Mouse (Mus musculus) cerebellum, adult 11 months (tissue): ENCODE measurements at regions not wholly inside any gene's neighbourhood (a gene's known extent, or its start where the extent isn't known, plus 50 kb on each side); places are given as distances from the start of the nearest gene placed in this dataset.

Experiments
- DNase-seq: peaks from one replicate; pipeline ENCODE4 v3.0.0; 2022

DNA sequence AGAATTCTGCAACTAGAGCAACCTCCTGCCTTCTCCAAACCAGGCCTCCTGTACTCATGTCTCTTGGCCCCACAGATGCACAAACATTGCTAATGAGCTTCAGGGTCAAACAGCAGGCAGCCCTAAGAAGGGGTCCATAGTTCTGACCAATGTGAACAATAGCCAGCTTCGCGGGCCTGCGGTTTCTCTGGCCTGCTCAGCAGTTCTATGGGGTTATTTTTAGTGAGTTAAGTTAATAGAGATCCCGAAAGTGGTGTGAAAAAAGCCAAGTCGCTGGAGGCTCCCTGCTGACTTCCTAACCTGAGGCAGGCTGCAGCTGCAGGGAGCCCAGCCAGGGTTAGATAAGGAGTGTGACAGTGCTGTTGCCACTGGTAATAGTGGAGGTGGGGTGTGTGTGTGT, 106.6 kb downstream of the Pdcd6ip start:
- DNase-seq = no peak

DNA sequence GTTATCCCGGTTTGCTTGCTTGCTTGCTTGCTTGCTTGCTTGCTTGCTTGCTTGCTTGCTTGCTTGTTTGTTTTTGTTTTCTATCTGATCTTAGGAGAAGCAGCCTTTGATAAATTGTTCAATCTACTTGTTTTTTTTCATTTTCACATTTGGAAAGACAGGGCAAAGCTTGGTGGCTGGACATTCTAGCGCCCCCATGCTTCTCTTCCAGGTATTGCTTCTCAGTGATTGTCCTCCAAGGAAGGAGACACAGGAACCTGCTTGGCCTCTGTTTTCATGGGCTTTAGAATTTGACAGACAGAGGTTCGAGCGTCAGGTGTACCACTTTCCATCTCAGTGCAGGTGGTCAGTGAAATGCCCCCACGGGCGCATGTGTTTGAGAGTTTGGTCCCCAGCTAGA, 120.8 kb downstream of the Pdcd6ip start:
- no peak for DNase-seq

- no peak for DNase-seq
These were observed 121.6 kb downstream of the Pdcd6ip start for GRCm38 (mm10) chr9:113586477-113586876.

GRCm38 (mm10) chr9:113578221-113578620, 129.8 kb downstream of the Pdcd6ip start:
- no peak for DNase-seq

DNA sequence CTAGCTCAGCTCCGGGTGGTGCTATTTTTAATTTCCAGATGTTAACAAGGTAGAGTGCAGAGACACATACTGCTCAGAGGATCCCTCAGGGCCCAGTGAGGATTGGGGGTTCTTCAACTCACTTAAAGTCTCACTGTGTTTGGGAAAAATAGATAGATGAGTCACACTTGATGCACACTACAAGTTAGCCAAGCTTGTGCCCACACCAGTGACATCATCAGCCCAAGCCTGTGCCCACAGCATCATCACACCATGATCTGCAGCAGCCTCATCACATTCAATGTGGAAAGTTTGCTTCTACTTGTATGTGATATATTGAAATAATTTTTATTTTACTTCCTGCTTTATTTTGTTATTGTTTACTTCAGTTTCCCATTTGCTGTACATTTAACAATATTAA, 139.2 kb downstream of the Pdcd6ip start:
- no peak for DNase-seq

DNA sequence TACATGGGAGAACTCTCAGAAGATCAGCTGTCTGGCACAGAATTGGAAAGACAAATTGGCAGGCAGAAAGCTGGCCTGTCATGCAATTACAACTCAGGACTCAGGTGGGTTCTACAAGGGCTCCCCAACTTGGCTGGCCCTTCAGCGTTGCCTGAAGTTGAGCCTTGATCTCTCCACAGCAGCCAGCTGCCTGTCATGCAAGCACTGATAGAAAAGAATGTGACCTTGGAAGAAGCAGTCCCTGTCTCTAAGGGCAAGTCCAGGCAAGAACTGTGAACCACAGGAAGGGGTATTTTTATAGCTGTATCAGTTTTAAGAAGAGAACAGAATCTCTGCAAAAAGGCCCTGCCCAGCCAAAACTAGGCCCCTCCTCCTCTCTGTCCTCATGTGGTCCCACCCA, 140.4 kb downstream of the Pdcd6ip start:
- DNase-seq = no peak

DNA sequence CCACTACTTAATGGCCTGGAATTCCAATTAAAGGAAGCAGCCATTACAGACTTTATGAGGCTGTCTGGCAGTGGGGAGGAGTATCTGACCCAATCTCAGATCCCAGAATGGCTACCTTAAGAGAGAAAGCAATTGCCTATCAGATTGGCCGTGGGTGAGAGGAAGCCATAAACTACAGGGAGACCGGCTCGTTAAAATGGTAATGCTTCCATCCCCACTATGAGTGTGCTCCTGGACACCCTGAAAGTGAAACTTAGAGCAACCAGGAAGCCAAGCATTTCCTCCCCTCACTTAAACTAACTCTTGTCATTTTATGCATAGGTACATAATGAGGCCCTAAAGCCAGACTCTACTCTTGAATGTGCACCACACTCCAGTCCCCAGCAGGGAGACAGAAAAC, 141.4 kb downstream of the Pdcd6ip start:
- no peak for DNase-seq

GRCm38 (mm10) chr9:113553911-113554310, 154.1 kb downstream of the Pdcd6ip start:
- no peak for DNase-seq

DNA sequence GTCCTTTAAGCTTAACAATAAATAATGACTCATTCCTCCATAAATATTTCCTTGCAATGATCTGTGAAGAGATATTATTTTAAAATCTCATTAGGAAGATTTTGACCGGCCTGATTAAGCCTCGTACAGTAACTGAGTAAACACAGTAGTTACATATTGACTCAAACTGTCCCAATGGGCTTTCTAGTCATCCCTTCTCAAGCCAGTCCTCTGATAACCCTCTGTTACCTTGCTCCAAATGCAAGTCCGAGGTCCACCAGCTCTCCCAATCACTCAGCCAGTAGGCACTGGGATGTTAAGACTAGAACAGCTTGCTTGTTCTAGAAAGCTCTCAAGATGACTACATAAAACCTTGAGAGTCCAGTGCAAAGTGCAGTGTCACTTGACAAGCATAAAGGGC, 160.6 kb downstream of the Pdcd6ip start:
- no peak for DNase-seq

DNA sequence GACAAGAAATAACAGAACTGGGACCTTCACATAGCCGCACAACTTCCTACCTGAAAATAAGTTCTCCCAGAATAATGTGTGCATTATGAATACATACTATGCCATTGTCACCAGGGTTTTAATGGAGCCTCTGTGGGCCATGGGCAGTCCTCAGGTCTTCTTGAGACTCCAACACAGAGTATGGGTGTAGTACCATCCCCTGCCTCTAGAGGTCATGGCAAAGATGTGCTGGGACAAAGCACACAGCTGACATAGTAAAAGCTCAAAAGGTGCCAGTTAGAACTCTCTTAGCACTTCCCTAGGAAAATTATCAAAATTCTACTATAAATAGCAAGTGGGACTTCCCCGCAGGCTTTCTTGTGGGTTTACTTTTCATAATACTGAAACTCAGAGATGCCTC, 179.5 kb downstream of the Pdcd6ip start:
- peak; percentile 18 for DNase-seq

DNA sequence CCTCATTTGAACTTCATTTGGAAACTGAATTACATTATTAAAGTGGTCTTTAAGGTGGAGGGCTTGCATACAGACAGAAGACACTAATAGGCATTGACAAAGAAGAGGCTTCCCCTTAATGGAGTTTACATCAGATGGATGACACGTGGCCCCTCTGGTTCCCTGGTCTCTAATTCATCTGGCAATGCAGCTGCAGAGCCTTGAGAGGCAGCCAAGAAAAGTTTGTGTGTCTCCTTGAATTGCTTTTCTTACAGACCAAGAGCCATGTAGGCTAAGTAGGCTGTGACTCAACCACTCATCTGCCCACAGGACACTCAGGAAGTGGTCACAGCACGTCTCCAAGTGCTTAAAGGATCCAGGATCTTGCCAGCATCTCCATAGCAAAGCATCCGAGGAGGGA, 183.8 kb downstream of the Pdcd6ip start:
- no peak for DNase-seq

- no peak for DNase-seq
These were observed 184.9 kb downstream of the Pdcd6ip start for GRCm38 (mm10) chr9:113523173-113523572.

- DNase-seq = no peak
These were observed 188.3 kb downstream of the Pdcd6ip start for GRCm38 (mm10) chr9:113519727-113520126.

DNA sequence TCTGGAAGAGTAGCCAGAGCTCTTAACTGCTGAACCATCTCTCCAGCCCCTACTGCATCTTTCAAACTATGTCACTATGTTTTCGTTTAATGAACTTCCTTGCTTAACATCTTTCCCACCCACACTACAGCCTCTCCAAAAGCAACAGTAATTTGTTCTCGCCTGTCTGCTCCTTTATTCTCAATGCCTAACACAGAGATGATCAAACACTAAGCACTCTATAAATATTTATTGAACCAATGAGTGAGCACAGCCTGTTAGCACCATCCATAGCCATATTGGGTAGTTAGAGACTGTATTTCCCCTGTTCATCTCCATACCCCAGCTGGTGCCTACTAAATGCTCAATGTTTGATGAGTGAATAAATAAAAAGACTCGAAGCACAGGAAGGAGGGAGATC, 189.6 kb downstream of the Pdcd6ip start:
- DNase-seq = no peak

DNA sequence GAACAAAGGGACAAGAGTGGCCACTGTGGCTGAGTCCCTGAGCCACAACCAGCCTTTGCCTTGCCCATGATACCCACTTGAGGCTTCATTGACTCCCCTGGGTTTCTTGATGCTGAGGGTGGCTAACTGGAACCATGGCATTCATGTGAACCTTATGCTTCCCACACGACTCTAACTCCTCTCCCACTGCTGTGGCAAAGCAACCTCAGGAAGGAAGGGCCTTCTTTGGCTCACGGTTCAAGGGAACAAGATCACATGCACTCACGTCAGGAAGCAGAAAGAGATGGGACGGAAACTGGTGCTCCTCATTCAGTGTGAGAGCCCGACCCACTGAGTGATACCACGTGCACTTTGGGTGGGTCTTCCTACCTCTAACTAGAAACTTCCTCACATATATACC, 190.3 kb downstream of the Pdcd6ip start:
- no peak for DNase-seq

- DNase-seq = no peak
These were observed 192.4 kb downstream of the Pdcd6ip start for GRCm38 (mm10) chr9:113515703-113516020.

GRCm38 (mm10) chr9:113514846-113515702, 193.0 kb downstream of the Pdcd6ip start:
- peak; percentile 4 for DNase-seq

DNA sequence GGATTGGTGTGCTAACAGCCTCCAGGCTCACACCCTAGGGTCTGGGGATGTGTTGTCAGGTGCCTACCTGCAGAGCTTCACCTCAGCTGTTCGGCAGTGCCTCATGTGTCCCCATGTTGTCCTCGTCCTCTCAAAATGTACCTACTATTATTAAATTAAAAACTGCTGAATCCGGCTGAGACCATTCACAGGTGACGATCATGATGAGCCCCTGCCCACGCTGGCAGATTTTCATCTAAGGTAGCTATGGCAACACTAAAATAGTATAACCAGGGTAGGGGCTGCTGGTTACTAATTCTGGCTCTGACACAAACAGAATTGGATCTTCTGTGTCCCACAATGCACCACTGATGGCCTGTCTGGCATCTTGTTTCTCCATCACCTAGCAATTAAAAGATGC, 196.8 kb downstream of the Pdcd6ip start:
- no peak for DNase-seq

DNA sequence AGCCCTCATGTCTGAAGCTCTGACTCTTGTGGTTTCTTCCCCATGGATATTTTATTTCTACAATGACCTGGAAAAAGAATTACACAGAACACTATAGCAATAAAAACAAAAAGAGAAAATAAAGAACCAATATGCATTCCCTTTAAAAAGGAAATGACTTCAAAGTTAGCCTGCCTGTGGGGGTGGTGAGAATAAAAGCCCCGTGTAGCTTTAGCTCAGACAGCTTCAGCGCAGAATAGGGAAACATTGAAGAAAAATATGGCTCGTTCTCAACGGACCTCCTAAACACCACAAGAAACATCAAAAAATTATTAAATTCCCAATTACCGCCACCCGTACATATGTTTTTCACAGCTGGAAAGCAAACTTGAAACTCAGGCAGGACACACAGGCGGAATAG, 198.7 kb downstream of the Pdcd6ip start:
- no peak for DNase-seq

DNA sequence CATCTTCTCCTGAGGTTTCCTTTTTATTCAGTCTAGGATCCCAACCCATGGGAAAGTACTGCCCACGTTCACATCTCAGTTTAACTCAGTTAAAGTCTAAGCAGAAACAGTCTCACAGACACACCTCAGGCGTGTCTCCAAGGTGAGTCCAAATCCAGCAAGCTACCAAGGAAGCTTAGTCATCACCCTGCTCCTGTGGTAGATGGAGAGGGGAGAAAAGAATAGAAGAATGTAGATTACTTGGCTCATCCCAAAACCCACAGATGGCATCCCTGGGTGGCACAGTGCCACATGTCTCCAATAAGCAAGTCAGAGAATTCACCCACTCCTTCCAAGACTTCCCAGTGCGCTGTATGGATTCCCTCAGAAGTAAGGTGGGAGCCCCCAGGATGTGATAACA, 199.2 kb downstream of the Pdcd6ip start:
- peak; percentile 6 for DNase-seq

- no peak for DNase-seq
These were observed 200.2 kb downstream of the Pdcd6ip start for GRCm38 (mm10) chr9:113507561-113508460.

GRCm38 (mm10) chr9:113499246-113499645, 208.8 kb downstream of the Pdcd6ip start:
- DNase-seq = no peak

GRCm38 (mm10) chr9:113496176-113496732, 211.8 kb downstream of the Pdcd6ip start:
- no peak for DNase-seq

DNA sequence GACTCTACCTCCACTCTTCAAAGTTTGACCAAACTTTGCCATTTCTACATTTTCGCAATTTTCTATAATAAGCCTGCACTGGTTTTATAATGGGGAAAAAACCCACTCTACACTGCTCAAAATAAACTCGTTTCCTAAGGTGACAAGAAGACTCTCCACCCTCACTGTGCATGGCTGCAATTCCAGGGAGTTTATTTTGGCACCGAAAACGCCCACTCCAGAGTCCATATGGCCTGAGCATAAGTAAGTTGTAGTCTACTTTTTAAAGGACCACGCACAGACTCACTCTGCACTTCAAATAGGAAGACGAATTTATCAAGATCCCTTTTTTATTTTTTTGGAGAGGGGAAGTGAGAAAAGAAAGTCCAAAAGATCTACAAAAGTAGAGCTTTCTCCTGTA, 219.4 kb downstream of the Pdcd6ip start:
- DNase-seq = no peak
